In genomic region chr13:102990085-102990484, GRCm38 (mm10) we compare ENCODE assay signal across 27 mouse cellular contexts.
DNase-seq lines count a peak whose midpoint lies in the region; ATAC-seq and TF ChIP-seq lines count a peak whose summit lies in the region.
"Had no signal": no experiment of that assay in that cellular context is flagged by ENCODE, and none has a peak within 500 bp of the region (broad histone marks: within the 10 kb centered on the region; RNA-seq: fewer than 3 reads in every experiment).

No protein-coding gene starts in this region.

- peaks cover 5% of the 10 kb centered on the region for H3K79me2 ChIP-seq in myocyte (ENCODE audit: control insufficient read depth, insufficient read depth)

- no peak for TF ChIP-seq POLR2A in myocyte (IDR thresholded peaks at IDR 0.05; ENCODE audit: insufficient read length, low read depth)

- no peak for ATAC-seq in heart, embryonic 11.5 days (replicated peaks; ENCODE audit: insufficient number of reproducible peaks, low FRiP score, low TSS enrichment)
- no peak for ATAC-seq in megakaryocyte-erythroid progenitor cell, adult 5-6 weeks (replicated peaks; ENCODE audit: low FRiP score, low TSS enrichment, poor library complexity, severe bottlenecking)
- ATAC-seq: activated CD4-positive, CD25-positive, alpha-beta regulatory T cell, adult 4 months; forebrain, embryonic 15.5 days; liver, postnatal 0 days; lung, postnatal 0 days had no signal

- no peak overlapping the region for H3K4me2 ChIP-seq in heart, embryonic 11.5 days
- H3K4me2 ChIP-seq in myocyte (ENCODE audit: low read depth), result peak overlapping the region; percentile 50
- H3K4me2 ChIP-seq: embryonic facial prominence, embryonic 13.5 days; forebrain, embryonic 15.5 days; hindbrain, embryonic 14.5 days; limb, embryonic 12.5 days; liver, embryonic 11.5 days had no signal

- H3K36me3 ChIP-seq in heart, embryonic 11.5 days (ENCODE audit: control insufficient read depth, insufficient read depth, low read length), result no peaks in the 10 kb centered on the region
- no peaks in the 10 kb centered on the region for H3K36me3 ChIP-seq in myocyte (ENCODE audit: control insufficient read depth, insufficient read depth)
- H3K36me3 ChIP-seq: embryonic facial prominence, embryonic 13.5 days; forebrain, embryonic 15.5 days; heart, embryonic 10.5 days; limb, embryonic 12.5 days; midbrain, embryonic 10.5 days had no signal

- H3K4me1 ChIP-seq in heart, embryonic 11.5 days (ENCODE audit: control insufficient read depth, insufficient read depth, low read length), result peaks cover 5% of the 10 kb centered on the region; the same call in 1 of the 2 replicates
- H3K4me1 ChIP-seq: forebrain, embryonic 15.5 days; limb, embryonic 12.5 days had no signal

- peak; percentile 19 to 47 for DNase-seq in adrenal gland, adult (ENCODE audit: inconsistent age in 2 of 2, low spot score in 1 of 2)
- no peak for DNase-seq in adrenal gland, adult 18-20 months (ENCODE audit: low spot score in 2 of 2)
- DNase-seq in heart, adult 8-10 months (ENCODE audit: low spot score), result peak; percentile 16
- peak; percentile 8 for DNase-seq in urinary bladder, postnatal 14 days (ENCODE audit: low spot score)
- DNase-seq in urinary bladder, postnatal 10 days (ENCODE audit: low spot score), result no peak
- DNase-seq: cerebellum, adult 8-10 months; cerebellum, postnatal 36 days; embryo, embryonic 11 days; gastrocnemius, postnatal 25 days; heart, postnatal 10 days; kidney, adult 2 months; liver, postnatal 0 days; right cerebral cortex, postnatal 4 days; thymus, postnatal 14 days had no signal

- no peak overlapping the region for H3K4me3 ChIP-seq in heart, embryonic 11.5 days (ENCODE audit: low read depth, low read length)
- H3K4me3 ChIP-seq in myocyte, result no peak overlapping the region
- H3K4me3 ChIP-seq: embryonic facial prominence, embryonic 13.5 days; forebrain, embryonic 15.5 days; heart, embryonic 10.5 days; limb, embryonic 12.5 days; midbrain, embryonic 10.5 days had no signal

- H3ac ChIP-seq in myocyte (ENCODE audit: control insufficient read depth, insufficient read length), result no peak overlapping the region

- 80% methylated on average over 1 of the region's 1 CpGs for WGBS in heart, embryonic 11.5 days (ENCODE audit: insufficient replicate concordance)

- no peaks in the 10 kb centered on the region for H3K9me3 ChIP-seq in heart, embryonic 11.5 days (replicated peaks; ENCODE audit: control insufficient read depth, low read length)
- H3K9me3 ChIP-seq: embryonic facial prominence, embryonic 13.5 days; forebrain, embryonic 15.5 days; heart, embryonic 10.5 days; limb, embryonic 12.5 days; midbrain, embryonic 10.5 days had no signal

- H3K27me3 ChIP-seq in heart, embryonic 11.5 days (ENCODE audit: control insufficient read depth, insufficient read depth, low read length), result no peaks in the 10 kb centered on the region
- no peaks in the 10 kb centered on the region for H3K27me3 ChIP-seq in myocyte (ENCODE audit: control insufficient read depth, insufficient read depth, insufficient read length)
- H3K27me3 ChIP-seq: embryonic facial prominence, embryonic 13.5 days; forebrain, embryonic 15.5 days; limb, embryonic 12.5 days had no signal

- no peak overlapping the region for H3K9ac ChIP-seq in heart, embryonic 11.5 days (ENCODE audit: low read depth, low read length)
- H3K9ac ChIP-seq: embryonic facial prominence, embryonic 13.5 days; forebrain, embryonic 15.5 days; hindbrain, embryonic 14.5 days; limb, embryonic 12.5 days; liver, postnatal 0 days had no signal

- no peak overlapping the region for H3K27ac ChIP-seq in heart, embryonic 11.5 days (ENCODE audit: low read depth, low read length)
- H3K27ac ChIP-seq: embryonic facial prominence, embryonic 13.5 days; forebrain, embryonic 15.5 days; heart, embryonic 10.5 days; hindbrain, embryonic 14.5 days; limb, embryonic 12.5 days; macrophage; midbrain, embryonic 10.5 days had no signal

TF ChIP-seq in myocyte, 11 proteins besides CTCF, POLR2A, EP300 and RAD21:
- TF ChIP-seq CEBPB (IDR thresholded peaks at IDR 0.05; ENCODE audit: insufficient read depth, poor library complexity, severe bottlenecking) (0 out of 2 replicates have a peak, but pooled peaks have one; percentile 13), TCF3 (IDR thresholded peaks at IDR 0.05; ENCODE audit: insufficient read length, low read depth) (no peak)

Comparison
In these comparisons a context has a peak if more than half of its experiments do, and no peak if none do; other contexts are left out.
1. DNase-seq: peak in adrenal gland, adult (2 of 2), heart, adult 8-10 months (single experiment) and urinary bladder, postnatal 14 days (single experiment); none in adrenal gland, adult 18-20 months (0 of 2) and urinary bladder, postnatal 10 days (single experiment).